Mouse (Mus musculus): ENCODE data around the gene Lcn10. TPM values are rescaled to one million over a fixed set of nuclear protein-coding genes. Genes with fewer than 3 reads are reported as not detected.
"Not testable (repeated sequence)": the region's sequence is repeated elsewhere in the genome, so short reads cannot be mapped to it uniquely, and the experiment has no call there.

Gene Lcn10
- total and polyA plus RNA-seq, 3 experiments, result not detected

GRCm38 (mm10) chr2:25706643-25707481 lies 24.3 kb downstream of the Lcn10 start, which contains the start of gene Bmyc:
Gene Bmyc, plus strand, starts transcription at chr2:25706739.
- peak; percentile 91 for DNase-seq

GRCm38 (mm10) chr2:25708121-25708520 lies 25.6 kb downstream of the Lcn10 start:
- DNase-seq, result peak; percentile 44

GRCm38 (mm10) chr2:25709056-25709455 lies 26.5 kb downstream of the Lcn10 start:
- not testable (repeated sequence) for DNase-seq

GRCm38 (mm10) chr2:25709791-25710190 lies 27.3 kb downstream of the Lcn10 start:
- not testable (repeated sequence) for DNase-seq

GRCm38 (mm10) chr2:25711641-25712040 lies 29.1 kb downstream of the Lcn10 start:
- DNase-seq, result not testable (repeated sequence)

- DNase-seq, result no peak
These were observed 34.7 kb downstream of the Lcn10 start for GRCm38 (mm10) chr2:25717222-25717621.

- DNase-seq, result no peak
These were observed 50.8 kb downstream of the Lcn10 start for GRCm38 (mm10) chr2:25733199-25733930.

Other genes with a start within 250 kb of the Lcn10 start
- gene Clic3, start 225.9 kb upstream of the Lcn10 start, total RNA-seq (2021), result under 1 TPM in 1 of 2 experiments, not detected in 1; 0.66 TPM
- 1.6 and 3.4 TPM in 2 replicates for gene Clic3, start 225.9 kb upstream of the Lcn10 start, polyA plus RNA-seq (2012; rRNA removed)
- gene Paxx, start 221.6 kb upstream of the Lcn10 start, total RNA-seq (2021), result 10 to 100 TPM; 33.3 to 35.2 TPM
- gene Paxx, start 221.6 kb upstream of the Lcn10 start, polyA plus RNA-seq (2012; rRNA removed), result 85.9 and 124 TPM in 2 replicates
- 1 to 10 TPM; 2.5 to 2.7 TPM for gene Ptgds, start 212.7 kb upstream of the Lcn10 start, total RNA-seq (2021)
- 4.9 and 5.6 TPM in 2 replicates for gene Ptgds, start 212.7 kb upstream of the Lcn10 start, polyA plus RNA-seq (2012; rRNA removed)
- not detected for gene Lcn12, start 188.8 kb upstream of the Lcn10 start, total RNA-seq (2021)
- not detected in 2 replicates for gene Lcn12, start 188.8 kb upstream of the Lcn10 start, polyA plus RNA-seq (2012; rRNA removed)
- 10 to 100 TPM; 83.9 to 89.5 TPM for gene Fbxw5, start 182.0 kb upstream of the Lcn10 start, total RNA-seq (2021)
- gene Fbxw5, start 182.0 kb upstream of the Lcn10 start, polyA plus RNA-seq (2012; rRNA removed), result 34.4 and 64.3 TPM in 2 replicates
- 1 to 10 TPM; 1.5 to 2.0 TPM for gene C8g, start 181.0 kb upstream of the Lcn10 start, total RNA-seq (2021)
- gene C8g, start 181.0 kb upstream of the Lcn10 start, polyA plus RNA-seq (2012; rRNA removed), result 2.7 and 3.0 TPM in 2 replicates
- gene Traf2, start 135.8 kb upstream of the Lcn10 start, total RNA-seq (2021), result 10 to 100 TPM; 22.3 to 29.0 TPM
- 11.1 and 12.7 TPM in 2 replicates for gene Traf2, start 135.8 kb upstream of the Lcn10 start, polyA plus RNA-seq (2012; rRNA removed)
- 100 to 1,000 TPM; 307 to 329 TPM for gene Edf1, start 124.9 kb upstream of the Lcn10 start, total RNA-seq (2021)
- gene Edf1, start 124.9 kb upstream of the Lcn10 start, polyA plus RNA-seq (2012; rRNA removed), result 127 and 140 TPM in 2 replicates
- gene Mamdc4, start 107.9 kb upstream of the Lcn10 start, total RNA-seq (2021), result 1 to 10 TPM; 2.3 to 7.4 TPM
- gene Mamdc4, start 107.9 kb upstream of the Lcn10 start, polyA plus RNA-seq (2012; rRNA removed), result 4.2 and 8.8 TPM in 2 replicates
- gene Phpt1, start 107.5 kb upstream of the Lcn10 start, total RNA-seq (2021), result 10 to 100 TPM; 53.5 to 54.1 TPM
- gene Phpt1, start 107.5 kb upstream of the Lcn10 start, polyA plus RNA-seq (2012; rRNA removed), result 36.7 and 53.4 TPM in 2 replicates
- gene Ajm1, start 101.0 kb upstream of the Lcn10 start, total RNA-seq (2021), result 1 to 10 TPM; 1.4 to 2.1 TPM
- gene Ajm1, start 101.0 kb upstream of the Lcn10 start, polyA plus RNA-seq (2012; rRNA removed), result 10.5 and 13.5 TPM in 2 replicates
- gene Rabl6, start 74.2 kb upstream of the Lcn10 start, total RNA-seq (2021), result 10 to 100 TPM; 86.4 to 96.9 TPM
- gene Rabl6, start 74.2 kb upstream of the Lcn10 start, polyA plus RNA-seq (2012; rRNA removed), result 139 and 150 TPM in 2 replicates
- gene Ccdc183, start 65.0 kb upstream of the Lcn10 start, total RNA-seq (2021), result not detected
- not detected in 2 replicates for gene Ccdc183, start 65.0 kb upstream of the Lcn10 start, polyA plus RNA-seq (2012; rRNA removed)
- 10 to 100 TPM; 23.2 to 35.5 TPM for gene Tmem141, start 60.7 kb upstream of the Lcn10 start, total RNA-seq (2021)
- 27.1 and 27.9 TPM in 2 replicates for gene Tmem141, start 60.7 kb upstream of the Lcn10 start, polyA plus RNA-seq (2012; rRNA removed)
- 10 to 100 TPM in 1 of 2 experiments, 1 to 10 TPM in 1; 4.6 to 10.1 TPM for gene Fcna, start 54.7 kb upstream of the Lcn10 start, total RNA-seq (2021)
- gene Fcna, start 54.7 kb upstream of the Lcn10 start, polyA plus RNA-seq (2012; rRNA removed), result 2.4 and 4.4 TPM in 2 replicates
- not detected for gene Lcn8, start 29.6 kb upstream of the Lcn10 start, total RNA-seq (2021)
- not detected in 2 replicates for gene Lcn8, start 29.6 kb upstream of the Lcn10 start, polyA plus RNA-seq (2012; rRNA removed)
- gene Lcn5, start 24.8 kb upstream of the Lcn10 start, total RNA-seq (2021), result not detected
- not detected in 2 replicates for gene Lcn5, start 24.8 kb upstream of the Lcn10 start, polyA plus RNA-seq (2012; rRNA removed)
- not detected for gene Lcn6, start 5.9 kb upstream of the Lcn10 start, total RNA-seq (2021)
- not detected in 2 replicates for gene Lcn6, start 5.9 kb upstream of the Lcn10 start, polyA plus RNA-seq (2012; rRNA removed)
- gene Obp2a, start 17.3 kb downstream of the Lcn10 start, total RNA-seq (2021), result 1 to 10 TPM in 1 of 2 experiments, under 1 TPM in 1; 0.41 to 1.8 TPM
- gene Obp2a, start 17.3 kb downstream of the Lcn10 start, polyA plus RNA-seq (2012; rRNA removed), result 4.8 and 6.2 TPM in 2 replicates
- 10 to 100 TPM; 36.7 to 46.1 TPM for gene Bmyc, start 24.0 kb downstream of the Lcn10 start, total RNA-seq (2021)
- 134 and 139 TPM in 2 replicates for gene Bmyc, start 24.0 kb downstream of the Lcn10 start, polyA plus RNA-seq (2012; rRNA removed)
- gene Obp2b, start 54.3 kb downstream of the Lcn10 start, total RNA-seq (2021), result not detected
- not detected in 2 replicates for gene Obp2b, start 54.3 kb downstream of the Lcn10 start, polyA plus RNA-seq (2012; rRNA removed)
- gene Lcn3, start 82.8 kb downstream of the Lcn10 start, total RNA-seq (2021), result not detected
- not detected in 2 replicates for gene Lcn3, start 82.8 kb downstream of the Lcn10 start, polyA plus RNA-seq (2012; rRNA removed)
- not detected for gene Lcn11, start 94.3 kb downstream of the Lcn10 start, total RNA-seq (2021)
- not detected in 2 replicates for gene Lcn11, start 94.3 kb downstream of the Lcn10 start, polyA plus RNA-seq (2012; rRNA removed)
- gene Gm13539, start 99.5 kb downstream of the Lcn10 start, total RNA-seq (2021), result not detected
- not detected in 2 replicates for gene Gm13539, start 99.5 kb downstream of the Lcn10 start, polyA plus RNA-seq (2012; rRNA removed)
- gene Glt6d1, start 133.1 kb downstream of the Lcn10 start, total RNA-seq (2021), result not detected
- gene Glt6d1, start 133.1 kb downstream of the Lcn10 start, polyA plus RNA-seq (2012; rRNA removed), result not detected in 2 replicates
- gene Lcn9, start 140.4 kb downstream of the Lcn10 start, total RNA-seq (2021), result not detected
- gene Lcn9, start 140.4 kb downstream of the Lcn10 start, polyA plus RNA-seq (2012; rRNA removed), result not detected in 2 replicates
- not detected for gene Sohlh1, start 164.5 kb downstream of the Lcn10 start, total RNA-seq (2021)
- gene Sohlh1, start 164.5 kb downstream of the Lcn10 start, polyA plus RNA-seq (2012; rRNA removed), result not detected in 2 replicates
- gene Kcnt1, start 181.0 kb downstream of the Lcn10 start, total RNA-seq (2021), result 1 to 10 TPM; 1.9 to 2.9 TPM
- 11.8 and 21.4 TPM in 2 replicates for gene Kcnt1, start 181.0 kb downstream of the Lcn10 start, polyA plus RNA-seq (2012; rRNA removed)